Mouse (Mus musculus): ENCODE measurements around the gene Zcchc9. TPM values are rescaled to one million over a fixed set of nuclear protein-coding genes. Genes with fewer than 3 reads are reported as not detected.

Gene Zcchc9
- 16.5 and 16.8 TPM in 2 replicates for polyA plus RNA-seq (2016; fragmentation: Nextera tagmentation; extraction: Ambion mirVana)

GRCm38 (mm10) chr13:91807155-91807839, at the start of gene Zcchc9:
Gene Zcchc9 (minus strand): TSS chr13:91807705.
- H3K36me3 ChIP-seq = peaks cover 19% of the 10 kb centered on the region
- H3K4me3 ChIP-seq = peak within 1 kb of the TSS; percentile 83
- peak within 1 kb of the TSS; percentile 88 for H3K9ac ChIP-seq
- no peaks in the 10 kb centered on the region for H3K9me3 ChIP-seq (replicated peaks)
- peak; percentile 97 for ATAC-seq
- no peaks in the 10 kb centered on the region for H3K27me3 ChIP-seq (replicated peaks)
- peaks cover 15% of the 10 kb centered on the region for H3K4me1 ChIP-seq
- peak within 1 kb of the TSS; percentile 91 for H3K27ac ChIP-seq
- under 1% methylated on average over 50 of the region's 50 CpGs for WGBS (ENCODE audit: insufficient replicate concordance)
- H3K4me2 ChIP-seq = peak within 1 kb of the TSS; percentile 79

- no peak overlapping the region for H3K4me3 ChIP-seq
- H3K27me3 ChIP-seq (replicated peaks) = no peaks in the 10 kb centered on the region
- H3K36me3 ChIP-seq = no peaks in the 10 kb centered on the region
- WGBS (ENCODE audit: insufficient replicate concordance) = 59% methylated on average over 3 of the region's 3 CpGs
- no peaks in the 10 kb centered on the region for H3K4me1 ChIP-seq
- H3K27ac ChIP-seq = no peak overlapping the region
- H3K9me3 ChIP-seq (replicated peaks) = no peaks in the 10 kb centered on the region
- no peak overlapping the region for H3K9ac ChIP-seq
- ATAC-seq = no peak
- no peak overlapping the region for H3K4me2 ChIP-seq
These were observed 46.9 kb upstream of the Zcchc9 start for GRCm38 (mm10) chr13:91854412-91854811.

GRCm38 (mm10) chr13:91827876-91828275, 20.4 kb upstream of the Zcchc9 start:
- Histone ChIP-seq H3K36me3 (no peaks in the 10 kb centered on the region), H3K9ac (no peak overlapping the region), H3K4me2 (no peak overlapping the region), H3K27me3 (replicated peaks) (no peaks in the 10 kb centered on the region), H3K4me1 (no peaks in the 10 kb centered on the region), H3K9me3 (replicated peaks) (no peaks in the 10 kb centered on the region), H3K27ac (no peak overlapping the region), H3K4me3 (no peak overlapping the region)
- ATAC-seq = no peak

GRCm38 (mm10) chr13:91826066-91826465, 18.6 kb upstream of the Zcchc9 start:
- Histone ChIP-seq H3K36me3 (no peaks in the 10 kb centered on the region), H3K4me3 (no peak overlapping the region), H3K4me1 (no peaks in the 10 kb centered on the region), H3K4me2 (no peak overlapping the region), H3K27ac (no peak overlapping the region), H3K27me3 (replicated peaks) (no peaks in the 10 kb centered on the region), H3K9me3 (replicated peaks) (no peaks in the 10 kb centered on the region), H3K9ac (no peak overlapping the region)
- no peak for ATAC-seq
- 77% methylated on average over 2 of the region's 2 CpGs for WGBS (ENCODE audit: insufficient replicate concordance)

DNA sequence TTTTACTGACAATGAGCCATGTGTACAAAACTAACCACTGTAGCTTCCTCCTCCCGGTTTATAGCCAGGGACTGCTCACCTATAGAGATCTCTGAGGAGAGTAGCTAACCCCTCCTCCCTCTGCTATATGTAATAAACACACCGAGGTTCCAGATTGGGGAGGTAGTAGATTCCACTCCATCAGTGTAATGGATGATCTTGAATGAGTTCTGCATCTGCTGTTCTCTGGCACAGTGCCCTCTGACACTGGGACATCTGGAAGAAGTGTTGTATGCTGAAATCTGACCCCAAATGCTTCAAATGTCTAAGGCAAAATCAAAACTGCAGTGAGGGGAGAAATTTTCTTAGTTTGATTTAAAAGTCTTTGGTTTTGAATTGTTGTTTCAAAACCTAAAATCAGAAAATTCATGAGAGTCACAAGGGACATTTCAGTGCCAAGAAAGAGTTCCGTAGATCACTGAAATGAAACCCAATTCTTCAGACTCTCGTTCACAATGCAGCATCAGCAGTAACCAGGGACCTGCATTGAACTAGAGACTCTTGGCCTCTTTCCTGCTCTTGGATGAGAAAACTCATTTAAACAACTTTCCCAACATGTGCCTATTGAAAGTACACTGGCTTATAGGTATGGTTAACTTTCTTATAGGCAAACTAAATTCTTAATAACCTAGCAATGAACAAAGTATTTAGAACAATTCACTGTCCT, 17.5 kb upstream of the Zcchc9 start:
- Histone ChIP-seq H3K27ac (no peak overlapping the region), H3K36me3 (no peaks in the 10 kb centered on the region), H3K4me3 (no peak overlapping the region), H3K9ac (no peak overlapping the region), H3K4me1 (no peaks in the 10 kb centered on the region), H3K27me3 (replicated peaks) (no peaks in the 10 kb centered on the region), H3K9me3 (replicated peaks) (no peaks in the 10 kb centered on the region), H3K4me2 (no peak overlapping the region)
- no peak for ATAC-seq
- 59% methylated on average over 4 of the region's 4 CpGs for WGBS (ENCODE audit: insufficient replicate concordance)

GRCm38 (mm10) chr13:91823735-91824134, 16.2 kb upstream of the Zcchc9 start:
- H3K36me3 ChIP-seq = no peaks in the 10 kb centered on the region
- H3K9ac ChIP-seq = no peak overlapping the region
- no peaks in the 10 kb centered on the region for H3K9me3 ChIP-seq (replicated peaks)
- H3K4me2 ChIP-seq = no peak overlapping the region
- H3K4me1 ChIP-seq = no peaks in the 10 kb centered on the region
- H3K4me3 ChIP-seq = no peak overlapping the region
- no peak overlapping the region for H3K27ac ChIP-seq
- no peaks in the 10 kb centered on the region for H3K27me3 ChIP-seq (replicated peaks)
- no peak for ATAC-seq
- WGBS (ENCODE audit: insufficient replicate concordance) = 67% methylated on average over 6 of the region's 6 CpGs

- Histone ChIP-seq H3K4me1 (no peaks in the 10 kb centered on the region), H3K27ac (no peak overlapping the region), H3K36me3 (no peaks in the 10 kb centered on the region), H3K9me3 (replicated peaks) (no peaks in the 10 kb centered on the region), H3K4me3 (no peak overlapping the region), H3K27me3 (replicated peaks) (no peaks in the 10 kb centered on the region), H3K9ac (no peak overlapping the region), H3K4me2 (no peak overlapping the region)
- WGBS (ENCODE audit: insufficient replicate concordance) = 67% methylated on average over 5 of the region's 5 CpGs
- no peak for ATAC-seq
These were observed 7.2 kb upstream of the Zcchc9 start for GRCm38 (mm10) chr13:91814670-91815069.

GRCm38 (mm10) chr13:91809476-91809875, 2.0 kb upstream of the Zcchc9 start:
- 30% methylated on average over 2 of the region's 2 CpGs for WGBS (ENCODE audit: insufficient replicate concordance)
- Histone ChIP-seq H3K9me3 (replicated peaks) (no peaks in the 10 kb centered on the region), H3K27me3 (replicated peaks) (no peaks in the 10 kb centered on the region), H3K4me2 (no peak overlapping the region), H3K4me3 (no peak overlapping the region), H3K27ac (no peak overlapping the region), H3K4me1 (peaks cover 15% of the 10 kb centered on the region), H3K36me3 (peaks cover 15% of the 10 kb centered on the region), H3K9ac (no peak overlapping the region)
- ATAC-seq = no peak

- Histone ChIP-seq H3K4me1 (peaks cover 15% of the 10 kb centered on the region), H3K9ac (peak overlapping the region; percentile 88), H3K4me3 (peak overlapping the region; percentile 83), H3K27me3 (replicated peaks) (no peaks in the 10 kb centered on the region), H3K36me3 (peaks cover 19% of the 10 kb centered on the region), H3K27ac (peak overlapping the region; percentile 91), H3K4me2 (peak overlapping the region; percentile 79), H3K9me3 (replicated peaks) (no peaks in the 10 kb centered on the region)
- WGBS (ENCODE audit: insufficient replicate concordance) = 30% methylated on average over 20 of the region's 20 CpGs
- ATAC-seq = no peak; the same call in 1 of the 2 replicates
These were observed 520 bp upstream of the Zcchc9 start for GRCm38 (mm10) chr13:91807874-91808575.

- Histone ChIP-seq H3K4me2 (no peak overlapping the region), H3K27ac (no peak overlapping the region), H3K4me1 (peaks cover 6% of the 10 kb centered on the region), H3K9ac (no peak overlapping the region), H3K4me3 (no peak overlapping the region), H3K9me3 (replicated peaks) (no peaks in the 10 kb centered on the region), H3K27me3 (replicated peaks) (no peaks in the 10 kb centered on the region), H3K36me3 (peaks cover 71% of the 10 kb centered on the region)
- whole genome bisulfite sequencing (ENCODE audit: insufficient replicate concordance) = 56% methylated on average over 5 of the region's 5 CpGs
- no peak for ATAC-seq
These were observed 5.8 kb downstream of the Zcchc9 start for GRCm38 (mm10) chr13:91801726-91802125.

GRCm38 (mm10) chr13:91797442-91797841, 10.1 kb downstream of the Zcchc9 start:
- no peak overlapping the region for H3K27ac ChIP-seq
- peaks cover 83% of the 10 kb centered on the region for H3K36me3 ChIP-seq
- ATAC-seq = no peak
- WGBS (ENCODE audit: insufficient replicate concordance) = 84% methylated on average over 10 of the region's 10 CpGs
- H3K4me1 ChIP-seq = no peaks in the 10 kb centered on the region
- H3K27me3 ChIP-seq (replicated peaks) = no peaks in the 10 kb centered on the region
- H3K4me2 ChIP-seq = no peak overlapping the region
- H3K4me3 ChIP-seq = no peak overlapping the region
- H3K9ac ChIP-seq = no peak overlapping the region
- no peaks in the 10 kb centered on the region for H3K9me3 ChIP-seq (replicated peaks)

DNA sequence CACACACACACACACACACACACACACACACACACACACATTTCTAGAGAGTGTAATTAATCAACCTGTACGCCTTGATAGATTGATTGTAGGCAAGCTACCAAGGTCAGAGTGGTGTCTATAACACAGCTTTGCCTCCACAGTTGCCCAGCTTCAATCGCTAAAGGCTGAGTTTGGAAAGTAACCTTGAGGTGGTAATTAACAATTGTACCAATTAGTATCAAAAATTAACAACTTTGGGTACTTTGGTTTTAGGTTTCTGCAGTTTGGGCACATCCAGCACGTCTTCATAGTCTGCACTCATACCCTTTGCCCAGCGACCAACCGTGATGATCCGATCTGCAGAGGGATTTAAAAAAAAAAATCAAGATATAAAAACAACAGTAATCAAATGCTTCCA, 10.6 kb downstream of the Zcchc9 start:
- no peak for ATAC-seq
- H3K36me3 ChIP-seq = peaks cover 82% of the 10 kb centered on the region

More for the DNA sequence above, 10.6 kb downstream of the Zcchc9 start:
- no peak overlapping the region for H3K9ac ChIP-seq
- 84% methylated on average over 6 of the region's 6 CpGs for WGBS (ENCODE audit: insufficient replicate concordance)
- no peak overlapping the region for H3K27ac ChIP-seq
- H3K9me3 ChIP-seq (replicated peaks) = no peaks in the 10 kb centered on the region
- H3K4me1 ChIP-seq = no peaks in the 10 kb centered on the region
- H3K4me3 ChIP-seq = no peak overlapping the region
- H3K4me2 ChIP-seq = no peak overlapping the region
- no peaks in the 10 kb centered on the region for H3K27me3 ChIP-seq (replicated peaks)
